In the genomic region with DNA sequence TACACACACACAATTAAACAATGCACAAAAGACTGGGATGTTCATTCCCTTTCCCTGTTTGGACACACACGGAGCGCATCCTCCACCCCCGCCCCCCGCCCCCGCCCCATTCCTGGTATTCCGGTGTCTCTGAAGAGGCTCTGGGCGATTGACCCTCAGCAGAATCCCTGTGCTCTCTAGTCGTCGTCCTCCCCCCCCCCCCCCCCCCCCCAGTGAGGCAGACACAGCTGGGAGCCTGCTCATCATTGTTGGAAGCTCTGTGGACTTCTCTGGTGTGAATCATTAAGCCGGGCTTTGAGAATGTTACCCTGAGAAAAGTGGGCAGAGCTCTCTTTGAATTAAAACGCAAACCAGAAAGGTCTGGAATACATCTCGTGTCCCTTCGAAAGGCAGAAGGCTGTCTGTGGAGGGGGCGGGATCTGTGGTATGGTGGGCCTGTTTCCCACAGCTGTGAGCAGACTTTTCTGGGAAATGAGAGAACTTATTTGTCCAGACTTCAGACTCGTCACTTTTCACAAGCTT, we compare ENCODE assay signal across 8 mouse cellular contexts. TPM values are rescaled to one million over a fixed set of nuclear protein-coding genes. Genes with fewer than 3 reads are reported as not detected.
DNase-seq lines count a peak whose midpoint lies in the region; ATAC-seq and TF ChIP-seq lines count a peak whose summit lies in the region.

No protein-coding gene starts in this region.

- ATAC-seq in heart, embryonic 15.5 days (replicated peaks; ENCODE audit: insufficient number of reproducible peaks, insufficient read depth, low FRiP score, low read depth) = no peak
- ATAC-seq in embryonic facial prominence, embryonic 12.5 days (ENCODE audit: insufficient number of reproducible peaks, insufficient read depth, low FRiP score, low TSS enrichment) = peak; percentile 75; the same call in 1 of the 2 replicates
- ATAC-seq in intestine, postnatal 0 days = no peak

- H3K36me3 ChIP-seq in heart, embryonic 15.5 days = no peaks in the 10 kb centered on the region
- no peaks in the 10 kb centered on the region for H3K36me3 ChIP-seq in embryonic facial prominence, embryonic 12.5 days
- H3K36me3 ChIP-seq in intestine, postnatal 0 days (ENCODE audit: control insufficient read depth, insufficient read depth) = no peaks in the 10 kb centered on the region

- TF ChIP-seq CTCF in intestine, postnatal 0 days (IDR thresholded peaks at IDR 0.05; ENCODE audit: low read depth) = no peak

- H3K4me3 ChIP-seq in heart, embryonic 15.5 days = no peak overlapping the region
- H3K4me3 ChIP-seq in embryonic facial prominence, embryonic 12.5 days = no peak overlapping the region
- H3K4me3 ChIP-seq in intestine, postnatal 0 days (ENCODE audit: low read depth, low read length) = no peak overlapping the region

- intact Hi-C loops in heart, postnatal 10 days (cut with DNase I) = no loop called here

- no peak overlapping the region for H3K27ac ChIP-seq in heart, embryonic 15.5 days
- H3K27ac ChIP-seq in embryonic facial prominence, embryonic 12.5 days = peak overlapping the region; percentile 76
- H3K27ac ChIP-seq in intestine, postnatal 0 days (ENCODE audit: low read depth, low read length) = no peak overlapping the region

- H3K27me3 ChIP-seq in heart, embryonic 15.5 days = no peaks in the 10 kb centered on the region
- no peaks in the 10 kb centered on the region for H3K27me3 ChIP-seq in embryonic facial prominence, embryonic 12.5 days
- no peaks in the 10 kb centered on the region for H3K27me3 ChIP-seq in intestine, postnatal 0 days (replicated peaks; ENCODE audit: control insufficient read depth, insufficient read depth, low read length)

- no peak overlapping the region for H3K9ac ChIP-seq in heart, embryonic 15.5 days
- no peak overlapping the region for H3K9ac ChIP-seq in embryonic facial prominence, embryonic 12.5 days
- no peak overlapping the region for H3K9ac ChIP-seq in intestine, postnatal 0 days (ENCODE audit: low read depth, low read length)

- 0 out of 2 replicates have a peak, but pooled peaks cover 2% of the 10 kb centered on the region for H3K4me1 ChIP-seq in heart, embryonic 15.5 days (replicated peaks)
- peaks cover 8% of the 10 kb centered on the region; the same call in 1 of the 2 replicates for H3K4me1 ChIP-seq in embryonic facial prominence, embryonic 12.5 days
- no peaks in the 10 kb centered on the region for H3K4me1 ChIP-seq in intestine, postnatal 0 days (replicated peaks; ENCODE audit: control insufficient read depth, insufficient read depth, low read length)

- peak overlapping the region; percentile 25; the same call in 1 of the 2 replicates for H3K4me2 ChIP-seq in heart, embryonic 15.5 days
- H3K4me2 ChIP-seq in embryonic facial prominence, embryonic 12.5 days (replicated peaks) = peak overlapping the region; percentile 40
- 0 out of 2 replicates have a peak overlapping the region, but pooled peaks have one; percentile 6 for H3K4me2 ChIP-seq in intestine, postnatal 0 days (replicated peaks; ENCODE audit: low read depth)

- no peaks in the 10 kb centered on the region for H3K9me3 ChIP-seq in heart, embryonic 15.5 days (replicated peaks)
- H3K9me3 ChIP-seq in embryonic facial prominence, embryonic 12.5 days = no peaks in the 10 kb centered on the region
- no peaks in the 10 kb centered on the region for H3K9me3 ChIP-seq in intestine, postnatal 0 days (ENCODE audit: control insufficient read depth)

- DNase-seq in heart, postnatal 10 days = no peak
- DNase-seq in MN1 (ENCODE audit: low spot score) = peak; percentile 72
- DNase-seq in adrenal gland, adult (ENCODE audit: inconsistent age in 2 of 2, low spot score in 1 of 2) = no peak
- no peak for DNase-seq in layer of hippocampus, postnatal 25 days (ENCODE audit: extremely low spot score in 1 of 2, low spot score in 1 of 2)
- DNase-seq in cerebellum, adult 11-12 months = no peak

- WGBS in heart, embryonic 15.5 days = 17% methylated on average over 15 of the region's 15 CpGs
- WGBS in embryonic facial prominence, embryonic 12.5 days = 6% methylated on average over 13 of the region's 15 CpGs
- WGBS in intestine, postnatal 0 days = 7% methylated on average over 13 of the region's 15 CpGs

RNA-seq across cellular contexts. Expression of a gene that starts 31.8 kb away (rescaled TPM):
- 7.3 and 7.6 TPM in 2 replicates for polyA plus RNA-seq in heart, embryonic 15.5 days (2015; fragmentation: Nextera tagmentation; extraction: Ambion mirVana)
- 10 to 100 TPM; 25.8 to 28.3 TPM for total RNA-seq in heart, postnatal 10 days (2021)
- 16.7 and 18.0 TPM in 2 replicates for polyA plus RNA-seq in embryonic facial prominence, embryonic 12.5 days (2016; fragmentation: Nextera tagmentation; extraction: Ambion mirVana)
- polyA plus RNA-seq in intestine, postnatal 0 days (2015; fragmentation: Nextera tagmentation; extraction: Ambion mirVana) = 8.5 and 9.0 TPM in 2 replicates
- total RNA-seq in layer of hippocampus, postnatal 25 days (2021) = 10 to 100 TPM; 44.2 to 49.7 TPM
